Mouse (Mus musculus): Measurements from ENCODE around the gene Tent5c.

Gene Tent5c

DNA sequence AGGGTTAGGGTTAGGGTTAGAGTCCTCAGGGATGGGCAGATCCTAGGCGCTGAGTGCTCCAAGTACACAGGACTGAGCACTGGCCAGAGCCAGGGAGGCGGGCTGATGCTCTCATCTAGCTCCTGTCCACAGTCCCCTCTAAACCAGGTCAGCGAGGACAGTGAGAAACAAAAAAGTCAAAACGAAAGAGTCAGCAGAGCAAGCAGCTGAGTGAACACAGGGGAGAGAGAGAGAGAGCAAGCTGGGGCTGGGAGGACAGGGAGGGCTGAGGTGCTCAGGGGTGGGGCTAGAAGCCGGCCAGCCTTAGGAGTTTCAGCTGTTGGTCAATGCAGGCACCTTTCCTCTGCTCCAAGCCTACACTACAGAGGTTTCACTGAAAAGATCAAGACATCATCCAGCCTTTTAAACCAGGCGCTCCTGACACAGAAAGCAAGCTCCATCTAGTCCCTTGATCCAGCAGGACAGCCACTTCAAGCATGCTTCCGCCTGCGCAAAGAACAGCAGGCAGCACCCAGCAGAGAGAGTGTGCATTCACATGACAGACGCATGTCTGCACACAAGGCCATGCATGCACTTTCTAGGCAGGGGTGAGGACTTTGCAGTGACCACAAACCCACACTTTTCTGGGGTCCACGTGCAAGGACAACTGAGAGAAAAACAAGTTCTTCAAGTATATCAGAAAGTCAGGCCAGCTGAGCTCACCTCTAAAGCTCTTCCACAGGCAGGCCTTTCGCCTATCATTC is 3.6 kb downstream of the Tent5c start:
- DNase-seq: no peak

DNA sequence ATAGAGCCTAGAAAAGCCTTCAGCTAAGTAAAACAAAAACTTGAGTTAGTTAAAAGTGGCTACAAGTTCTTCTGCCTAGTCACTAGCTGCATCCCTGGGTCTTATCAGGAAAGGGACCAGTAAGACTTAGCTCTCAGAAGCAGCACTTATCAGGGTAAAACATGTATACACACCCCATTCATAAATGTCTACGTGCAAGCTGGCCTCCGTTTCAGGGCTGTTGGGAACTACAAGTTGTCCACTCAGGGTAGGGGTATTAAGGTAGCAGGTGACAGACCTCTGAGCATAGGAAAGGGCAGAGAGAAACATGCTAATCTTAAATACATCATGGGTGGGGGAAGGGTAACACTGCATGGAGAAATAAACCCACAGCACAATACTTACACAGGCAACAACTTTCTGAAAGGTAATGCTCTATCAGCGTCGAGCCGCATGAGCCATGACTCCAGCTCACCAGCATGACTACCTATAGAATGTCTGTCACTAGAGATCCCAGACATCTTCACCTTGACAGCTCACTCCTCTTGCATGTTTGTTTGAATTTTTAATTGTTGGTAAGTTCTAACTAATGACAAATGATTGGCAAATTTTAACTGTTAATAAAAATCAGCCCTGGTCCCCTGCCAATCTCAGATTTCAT is 6.0 kb downstream of the Tent5c start:
- no peak for DNase-seq

DNA sequence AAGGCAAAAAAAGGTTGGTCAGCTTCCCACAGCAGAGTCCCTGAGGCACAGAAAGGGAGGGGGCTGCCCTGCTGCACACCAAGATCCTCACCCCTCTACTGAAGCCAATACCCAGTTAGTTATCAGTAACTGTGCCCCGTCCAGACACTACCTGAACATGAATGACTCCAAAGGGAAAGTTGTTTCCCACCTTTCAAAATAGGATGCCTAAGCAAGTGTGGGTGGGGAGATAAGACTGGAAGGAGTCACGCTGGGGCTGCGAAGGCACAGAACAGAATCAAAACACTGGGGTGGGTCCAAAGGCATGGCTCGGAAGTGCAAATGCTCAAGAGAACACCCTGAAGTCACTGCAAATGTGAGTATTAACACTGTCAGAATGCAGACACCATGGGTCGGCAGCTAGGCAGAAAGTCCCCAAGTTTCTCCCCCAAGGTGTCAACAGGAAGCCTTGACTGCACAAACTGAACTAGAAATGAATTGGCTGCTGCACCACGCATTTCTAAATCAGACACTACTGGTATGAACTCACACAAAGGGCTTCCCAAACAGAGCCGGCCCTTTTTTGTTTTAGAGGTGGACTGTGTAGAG is 6.7 kb downstream of the Tent5c start:
- no peak for DNase-seq

DNA sequence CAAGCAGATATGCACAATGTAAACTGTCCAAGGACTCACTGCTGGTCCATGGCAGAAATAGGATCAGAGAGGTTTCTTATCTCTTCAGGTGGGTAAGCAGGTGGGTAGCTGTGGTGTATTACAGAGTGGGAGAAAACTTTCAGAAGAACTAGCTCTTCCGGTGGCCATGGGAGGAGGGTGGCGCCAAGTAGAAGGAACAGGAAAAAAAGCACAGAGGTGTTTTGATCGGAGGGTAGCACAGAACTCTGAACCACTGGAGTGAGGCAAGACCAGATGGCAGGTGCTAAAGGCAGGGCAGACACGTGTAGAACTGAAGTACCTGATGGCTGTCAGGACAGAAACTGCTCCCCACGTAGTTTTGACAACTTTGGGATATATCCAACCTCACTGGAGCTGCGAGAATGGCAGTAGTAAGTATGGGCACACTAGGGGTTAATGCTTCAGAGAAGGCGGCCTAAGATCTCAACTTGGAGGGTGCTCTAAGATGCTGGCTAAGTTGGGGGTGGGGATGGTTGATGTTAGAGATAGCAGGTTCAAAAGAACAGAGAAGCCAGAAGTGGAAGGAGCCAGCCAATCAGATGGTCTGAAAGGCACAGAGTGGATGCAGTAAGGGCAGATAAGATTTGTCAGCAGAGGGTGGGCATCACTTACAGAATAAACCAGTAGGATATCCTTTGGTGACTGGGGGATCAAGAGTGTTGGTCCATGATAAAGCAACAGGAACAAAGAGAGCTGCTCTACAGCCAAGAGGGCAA is 8.7 kb downstream of the Tent5c start:
- DNase-seq: no peak

DNA sequence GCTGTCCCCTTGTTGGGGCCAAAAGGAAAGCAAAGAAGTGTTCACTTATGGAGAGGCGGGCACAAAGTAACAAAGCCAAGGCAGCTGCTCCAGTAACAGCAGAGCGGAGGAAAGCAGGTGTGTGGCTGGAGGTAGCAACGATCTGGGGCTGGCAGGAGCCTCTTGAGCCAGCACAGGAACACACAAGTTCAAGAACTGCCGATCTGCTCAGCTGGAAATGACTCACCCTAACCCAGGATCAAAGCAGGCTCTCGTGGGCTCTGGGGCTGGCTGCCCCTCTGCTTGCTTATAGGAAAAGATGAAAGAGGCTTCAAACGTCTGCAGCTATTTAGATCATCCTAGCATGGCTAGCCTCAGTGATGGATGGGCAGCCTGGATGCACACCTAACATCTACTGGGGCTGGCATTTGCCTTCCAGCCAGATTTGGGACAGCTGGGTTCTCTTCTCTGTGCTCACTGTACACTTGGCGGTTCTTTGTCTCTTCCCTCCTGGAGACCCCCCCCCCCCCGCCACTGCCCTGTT is 14.1 kb downstream of the Tent5c start:
- no peak for DNase-seq

DNA sequence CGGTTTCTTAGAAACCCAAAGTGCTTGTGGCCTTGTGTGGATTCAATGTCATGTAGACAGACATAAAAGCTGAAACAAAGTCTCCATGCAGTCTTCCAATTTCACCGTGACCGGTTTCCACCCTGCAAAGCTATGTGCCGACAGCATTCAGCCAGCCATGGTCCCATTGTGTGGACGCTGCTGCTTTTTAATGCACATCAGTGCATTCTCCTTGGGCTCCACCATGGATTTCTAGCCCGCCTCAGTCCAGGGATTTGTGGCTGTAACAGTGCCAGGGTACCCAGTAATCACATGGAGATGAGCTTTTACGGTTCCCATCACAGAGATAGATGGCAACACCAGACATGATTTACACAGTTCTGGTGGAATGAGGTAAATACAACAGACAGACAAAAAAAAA is 14.6 kb downstream of the Tent5c start:
- DNase-seq: no peak

DNA sequence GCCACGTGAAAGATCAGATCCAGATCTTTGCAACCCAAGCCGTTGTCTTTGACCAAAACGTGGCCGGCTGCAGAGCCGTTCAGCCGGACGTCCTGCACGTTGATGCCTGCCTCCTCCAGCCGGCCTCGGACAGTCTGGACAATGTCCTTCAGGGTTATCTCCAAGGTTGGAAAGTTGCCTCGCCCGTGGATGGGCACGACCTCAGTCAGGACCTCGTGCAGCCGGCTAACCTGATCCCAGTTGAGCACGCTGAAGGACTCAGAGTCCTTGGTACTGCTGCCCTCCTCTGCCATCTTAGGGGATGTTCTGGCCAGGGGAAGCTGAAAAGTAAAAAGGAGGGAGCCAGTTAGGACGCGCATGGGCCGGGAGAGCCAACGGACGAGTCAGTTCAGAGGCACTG is 16.0 kb downstream of the Tent5c start:
- no peak for DNase-seq

DNA sequence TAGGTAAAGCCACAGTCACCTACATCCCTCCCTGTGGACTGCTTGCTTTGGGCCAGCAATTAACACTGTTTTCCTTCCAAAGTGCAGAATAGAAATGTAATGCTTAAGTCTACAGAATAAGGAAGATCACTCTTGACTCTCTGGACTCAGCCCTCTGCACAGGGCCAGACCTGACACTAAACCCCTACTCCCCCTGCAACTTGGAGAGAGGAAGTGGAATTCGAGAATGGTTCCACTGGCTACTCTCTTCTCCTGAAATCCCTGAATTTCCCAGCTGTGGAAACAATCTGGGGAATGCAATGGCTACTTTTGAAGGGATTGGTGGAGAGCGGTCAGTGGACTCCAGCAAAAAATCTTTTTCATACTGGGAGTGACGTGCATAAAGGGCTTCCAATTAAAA is 18.2 kb downstream of the Tent5c start:
- no peak for DNase-seq

DNA sequence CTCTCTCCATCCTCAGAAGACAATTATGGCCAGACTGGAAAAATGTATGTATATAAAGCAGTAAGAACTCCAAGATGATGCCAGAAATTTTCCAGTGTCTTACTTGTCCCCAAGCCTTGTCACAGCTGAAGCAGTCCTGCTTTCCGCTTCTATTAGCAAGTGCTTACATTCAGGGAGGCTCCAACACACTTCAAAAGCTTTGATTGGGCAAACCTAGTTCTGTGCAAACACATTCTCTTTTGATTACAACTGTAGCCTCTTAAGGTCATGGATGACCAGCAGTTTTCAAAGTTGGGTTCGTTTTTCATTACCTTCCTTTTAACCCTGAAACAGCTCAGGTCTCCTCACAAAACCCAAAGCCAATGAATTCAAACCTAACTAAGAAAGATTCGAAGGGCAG is 19.0 kb downstream of the Tent5c start:
- no peak for DNase-seq

DNA sequence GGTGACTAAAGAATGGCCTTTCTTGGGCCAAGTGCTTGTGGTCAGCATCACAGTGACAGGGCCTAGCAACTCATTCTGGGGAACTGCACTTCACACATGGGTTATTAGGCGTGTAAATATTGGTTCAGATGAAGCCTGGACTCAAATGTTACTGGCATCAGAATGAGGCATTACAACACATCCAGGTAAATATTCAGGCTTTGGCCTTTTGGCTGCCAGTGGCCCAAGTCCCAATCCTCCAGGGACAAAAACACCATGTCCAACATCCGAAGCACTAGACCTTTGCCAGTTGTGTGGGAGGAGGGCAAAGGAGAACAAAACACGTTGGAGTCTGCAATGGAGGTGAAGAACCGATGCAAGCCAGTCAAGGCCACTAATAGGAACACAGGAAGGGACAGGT is 22.6 kb downstream of the Tent5c start:
- no peak for DNase-seq

DNA sequence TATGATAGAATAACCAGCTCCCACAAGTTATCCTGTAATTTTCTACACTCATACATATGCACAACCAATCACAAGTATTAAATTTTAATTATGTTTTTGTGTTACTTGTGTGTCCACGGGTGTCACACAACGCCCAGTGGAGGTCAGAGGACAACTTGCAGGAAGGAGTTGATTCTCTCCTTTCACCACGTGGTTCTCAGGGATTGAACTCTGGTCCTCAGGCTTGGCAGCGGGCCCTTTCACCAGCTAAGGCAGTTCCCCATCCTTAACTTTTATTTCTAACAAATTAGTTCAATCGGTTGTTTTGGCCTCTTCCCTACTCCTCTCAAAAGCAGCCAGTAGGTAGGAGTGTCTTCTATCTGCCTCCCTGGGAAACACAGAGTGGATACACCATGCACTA is 24.5 kb downstream of the Tent5c start:
- DNase-seq: no peak

DNA sequence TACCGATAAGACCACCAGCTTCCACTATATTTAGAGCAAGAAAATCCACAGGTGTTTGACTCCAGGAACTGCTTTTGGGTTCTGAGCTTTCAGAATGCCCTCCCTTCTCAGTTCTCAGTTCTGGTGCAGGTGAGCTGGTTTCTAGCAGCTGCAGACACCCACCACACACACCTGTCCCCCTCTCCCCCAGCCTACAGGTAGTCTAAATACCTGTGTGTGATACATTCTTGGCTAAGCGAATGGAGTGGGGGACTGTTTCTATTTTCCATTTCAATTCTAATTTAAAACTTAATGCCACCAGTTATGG is 25.2 kb downstream of the Tent5c start:
- DNase-seq: no peak

DNA sequence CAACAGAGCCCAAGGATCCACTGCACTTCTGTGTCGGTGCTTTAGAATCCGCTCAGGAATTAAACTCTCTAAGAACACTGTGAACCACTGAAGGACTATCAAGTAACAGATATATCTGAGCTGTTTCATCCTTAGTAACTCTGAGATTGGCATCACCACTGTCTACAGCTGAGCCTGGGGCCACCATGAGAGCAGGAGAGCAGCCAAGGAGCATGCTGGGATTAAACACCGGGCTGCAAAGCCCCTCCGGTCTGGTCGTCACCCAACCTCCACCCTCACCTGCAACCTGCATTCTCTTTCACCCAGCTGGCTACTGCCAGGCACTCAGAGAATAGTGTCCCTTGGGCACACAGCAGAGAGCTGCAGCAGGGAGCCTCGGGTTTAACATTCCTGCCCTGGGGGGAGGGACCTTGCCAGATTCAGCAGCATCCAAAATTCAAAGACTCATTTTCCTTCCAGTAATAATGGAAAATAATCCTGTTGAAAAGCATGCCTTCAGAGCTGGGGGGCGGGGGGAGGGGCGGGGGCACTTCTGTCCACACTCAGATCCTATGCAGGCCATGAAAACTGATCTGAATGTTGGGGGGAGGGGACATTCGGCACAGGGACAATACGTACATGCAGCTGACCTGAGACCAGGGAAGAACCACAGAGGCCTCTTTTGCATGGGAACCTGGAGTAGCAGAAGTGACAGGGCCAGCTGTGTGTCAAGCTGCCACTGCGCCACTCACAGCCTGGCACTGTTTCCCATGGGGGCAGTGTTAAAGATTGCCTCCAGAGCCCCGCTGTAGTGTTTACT is 25.8 kb downstream of the Tent5c start:
- DNase-seq: no peak

DNA sequence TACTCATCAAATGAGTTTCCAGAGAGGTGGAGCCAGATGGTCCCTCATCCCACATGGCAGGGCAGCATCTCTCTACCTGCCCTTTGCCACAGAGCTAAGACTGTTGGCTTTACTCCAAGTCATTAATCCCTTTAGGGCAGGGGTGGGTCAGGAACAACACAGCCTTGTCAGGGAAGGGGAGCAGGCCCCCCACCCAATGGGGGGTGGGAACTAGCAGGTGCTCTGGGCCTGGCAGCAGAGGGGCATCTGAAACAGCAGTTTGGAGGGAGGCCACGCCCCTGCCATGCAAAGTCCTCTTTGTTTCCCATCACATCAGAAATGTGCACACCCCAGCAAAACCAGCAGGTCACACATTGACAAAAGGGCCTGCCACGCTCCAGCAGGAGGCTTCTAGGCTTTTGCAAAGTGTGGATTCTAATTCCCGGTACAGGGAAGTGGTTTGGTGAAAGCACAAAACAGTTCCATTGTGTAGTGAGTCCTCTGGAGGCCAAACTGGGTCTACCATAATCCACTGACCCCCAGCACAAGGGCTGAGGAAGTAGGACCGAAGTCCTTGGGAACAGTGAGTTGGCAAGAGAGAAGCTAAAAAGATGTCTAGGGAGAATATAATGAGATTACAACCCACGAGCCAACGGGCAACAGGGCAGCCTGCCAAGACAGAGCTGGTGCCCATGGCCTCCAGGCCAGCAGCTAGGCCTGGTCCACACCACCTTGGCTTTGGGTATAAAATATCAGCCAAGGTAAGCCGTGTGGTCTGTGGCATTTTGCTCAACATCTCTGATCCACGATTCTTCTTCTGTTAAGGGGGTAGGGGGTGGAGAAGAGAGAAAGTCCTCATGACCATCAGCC is 26.7 kb downstream of the Tent5c start:
- no peak for DNase-seq

DNA sequence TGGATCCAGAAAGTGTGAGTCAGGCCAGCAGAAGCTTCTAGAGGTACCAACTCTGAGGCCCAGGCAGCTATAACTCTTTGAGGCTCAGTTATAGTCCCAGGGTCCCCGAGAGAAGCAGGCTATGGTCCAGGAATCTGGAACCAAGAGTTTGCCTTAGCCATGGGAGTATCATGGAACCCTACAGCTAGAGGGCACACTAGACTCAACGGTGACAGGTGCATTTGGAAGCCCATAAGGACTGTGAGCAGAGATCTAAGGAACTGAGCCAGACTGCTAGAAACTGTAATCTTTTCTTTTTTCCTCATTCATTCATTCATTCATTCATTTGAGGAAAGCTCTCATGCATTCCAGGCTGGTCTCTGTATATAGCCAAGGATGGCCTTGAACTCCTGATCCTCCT is 28.6 kb downstream of the Tent5c start:
- no peak for DNase-seq

DNA sequence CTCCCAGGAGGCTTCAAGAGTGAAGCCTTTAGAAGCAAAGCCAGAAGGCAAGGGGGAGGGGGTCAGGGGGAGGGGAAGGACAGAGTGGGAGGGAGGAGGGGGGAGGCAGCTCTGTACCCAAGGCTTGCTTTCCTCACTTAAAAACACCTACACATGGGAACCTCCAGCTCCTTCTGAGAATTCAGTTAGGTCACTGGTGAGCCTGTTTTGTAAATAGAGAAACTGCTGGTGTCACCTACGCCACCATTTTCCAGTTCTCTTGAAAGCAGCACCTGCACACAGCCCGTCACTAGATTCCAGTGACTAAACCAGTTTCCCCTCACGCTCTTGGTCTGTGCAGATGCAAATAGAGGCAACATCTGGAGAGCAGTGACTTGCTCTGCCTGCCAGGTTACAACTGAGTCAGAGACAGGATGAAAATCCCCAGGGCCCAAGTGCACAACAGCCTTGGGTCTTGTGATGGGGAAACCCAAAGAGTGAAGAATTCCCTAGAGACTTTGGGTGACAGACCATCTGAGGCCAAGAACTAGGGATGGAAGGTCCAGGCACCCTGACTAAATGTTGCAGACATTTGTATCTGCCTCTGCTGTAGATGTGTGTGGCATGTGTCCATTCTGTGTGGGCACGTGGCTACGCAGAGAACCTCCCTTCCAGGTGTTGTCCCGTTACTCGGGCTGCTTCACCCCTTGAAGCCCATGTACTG is 45.2 kb downstream of the Tent5c start:
- DNase-seq: no peak

DNA sequence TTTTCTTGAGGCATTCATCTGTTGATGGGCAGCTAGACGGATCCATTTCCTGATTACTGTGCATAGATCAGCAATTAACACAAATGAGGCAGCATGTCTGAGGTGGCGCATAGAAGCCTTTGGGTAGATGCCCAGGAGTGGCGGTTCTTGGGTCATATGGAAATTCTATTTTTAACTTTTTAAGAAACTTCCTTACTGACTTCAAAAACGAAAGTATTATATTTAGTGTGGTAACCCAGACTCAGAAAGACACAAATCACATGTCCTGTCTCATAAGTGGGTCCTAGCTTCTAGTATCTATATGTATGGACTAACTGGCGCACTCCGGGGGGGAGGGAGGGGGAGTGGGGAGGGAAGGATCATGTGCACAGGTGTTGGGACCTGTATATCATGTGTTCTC is 46.6 kb downstream of the Tent5c start:
- DNase-seq: no peak

DNA sequence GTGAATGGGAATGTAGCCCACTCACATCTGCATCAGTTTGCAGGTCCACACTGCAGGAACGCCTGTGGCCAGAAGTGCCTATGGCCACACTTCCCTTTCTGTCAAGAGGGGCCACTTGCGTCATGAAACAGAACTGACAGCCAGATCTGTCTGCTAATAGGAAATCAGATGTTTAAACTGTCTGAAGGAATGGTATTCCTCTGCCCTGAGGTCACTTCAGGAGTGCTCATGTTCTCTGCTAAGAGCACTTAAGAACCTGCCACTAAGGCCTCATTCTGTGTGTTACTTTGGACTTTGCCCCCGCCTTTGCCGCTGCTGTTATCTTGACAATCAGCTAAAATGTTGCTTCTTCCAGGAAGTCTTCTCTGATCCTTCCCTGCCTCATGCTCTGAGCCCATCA is 48.4 kb downstream of the Tent5c start:
- no peak for DNase-seq

DNA sequence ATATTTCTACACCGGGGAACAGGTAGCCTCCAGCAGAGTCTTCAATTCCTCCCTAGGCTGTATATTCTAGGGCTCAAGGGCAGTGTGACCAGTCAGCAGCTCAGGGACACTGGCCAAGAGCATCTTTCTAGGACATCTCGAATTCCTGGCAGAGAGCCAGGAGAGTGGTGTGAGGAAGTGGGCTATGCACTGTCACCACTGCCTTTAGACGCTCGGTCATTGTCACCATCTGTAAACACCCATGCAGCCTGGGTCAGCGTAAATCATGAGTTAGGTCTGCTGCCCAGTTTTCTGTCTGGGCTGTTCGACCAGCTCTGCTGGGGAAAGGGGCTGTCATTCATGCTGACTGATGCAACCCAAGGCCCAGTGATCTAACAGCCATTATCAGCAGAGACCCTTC is 49.1 kb downstream of the Tent5c start:
- no peak for DNase-seq

DNA sequence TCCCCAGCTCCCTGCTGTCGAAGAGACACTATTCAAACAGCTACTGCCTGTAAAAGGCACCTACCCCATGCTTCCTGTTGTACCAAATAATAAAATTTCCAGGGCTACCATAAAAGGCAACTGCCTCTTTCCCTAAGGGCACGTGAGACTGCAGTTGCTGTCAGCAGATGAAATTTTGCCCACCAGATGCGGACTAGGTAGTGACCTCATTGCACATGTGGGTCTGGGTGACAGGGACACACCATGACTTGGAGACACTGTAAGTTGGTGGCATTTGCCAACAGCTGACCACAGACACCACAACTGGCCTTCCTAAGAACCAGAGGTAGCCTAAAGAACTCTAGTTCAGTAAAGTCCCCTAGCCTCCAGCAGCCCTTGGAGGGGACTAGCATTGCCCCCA is 50.0 kb downstream of the Tent5c start:
- DNase-seq: no peak

DNA sequence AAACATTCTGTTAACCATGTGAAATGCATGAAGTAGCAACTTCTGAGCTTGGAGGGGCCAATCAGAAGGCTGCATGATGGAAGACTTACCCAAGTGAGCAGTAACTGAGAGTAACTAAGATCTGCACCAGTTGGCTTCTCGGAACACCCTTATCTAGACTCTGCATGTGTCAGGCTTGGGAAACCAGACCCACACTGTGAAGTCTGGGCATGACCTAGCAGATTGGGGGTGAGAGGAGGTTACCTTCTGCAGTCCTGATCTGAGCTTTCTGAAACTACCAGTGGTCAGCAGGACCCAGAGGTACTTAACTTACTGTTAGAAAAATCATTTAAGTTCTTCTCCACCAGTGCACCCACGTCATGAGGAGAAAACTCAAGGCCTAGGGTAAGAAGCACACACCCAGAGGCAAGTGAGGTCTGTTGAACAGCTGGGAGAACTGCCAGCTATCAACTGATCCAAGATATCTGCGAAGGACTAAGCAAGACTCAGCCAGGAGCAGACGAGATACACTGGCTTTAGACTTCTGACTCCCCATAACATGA is 50.6 kb downstream of the Tent5c start:
- no peak for DNase-seq
